Mouse (Mus musculus) left cerebral cortex, adult 9 months (tissue): ENCODE data around the gene Samt3.

ENCODE experiments used
- DNase-seq, 2 experiments: peaks; one replicate each; pipeline ENCODE4 v3.0.0; 2022; ENCODE audit warnings: low spot score in 2 of 2

Gene Samt3

DNA sequence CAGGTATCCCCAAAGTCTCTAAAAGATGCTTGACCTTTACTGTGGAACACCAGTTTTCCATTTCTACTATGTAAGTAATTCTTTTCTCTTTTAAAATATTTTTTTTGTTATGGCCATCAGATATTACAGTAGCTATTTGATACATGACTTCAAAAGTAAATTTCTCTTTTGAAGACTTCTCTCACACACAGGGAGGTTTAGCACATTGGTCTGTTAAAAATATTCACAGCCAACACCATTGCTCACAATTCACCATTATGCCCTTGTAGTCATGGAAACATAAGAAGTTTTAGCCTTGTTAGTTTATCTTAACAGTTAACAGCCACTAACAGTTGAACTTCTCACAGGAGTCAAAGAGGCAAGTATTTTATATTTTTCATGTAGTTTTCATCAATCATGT is at the start of gene Samt3:
Samt3 (plus strand) TSS at position 301 of the 400 bp plus-strand sequence.
- no peak for DNase-seq

DNA sequence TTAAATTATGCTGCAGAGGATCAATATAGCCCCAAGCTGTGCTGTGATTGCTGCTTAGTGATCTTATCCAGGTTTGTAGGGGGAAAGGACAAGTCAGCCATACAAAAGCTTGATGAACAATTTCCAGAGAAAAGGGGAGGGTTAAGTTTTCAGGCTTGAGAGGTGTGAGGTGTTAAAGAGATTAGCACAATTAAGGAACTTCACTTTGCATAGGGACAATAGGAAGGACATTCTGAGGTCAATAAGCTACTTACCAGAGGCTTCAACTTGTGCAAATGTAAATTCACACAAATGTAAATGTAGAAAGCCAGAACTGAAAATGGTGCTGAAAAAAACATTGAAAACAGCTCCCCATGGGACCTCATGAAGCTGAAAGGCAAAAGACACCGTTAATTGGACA is 27.4 kb upstream of the Samt3 start:
- no peak for DNase-seq

DNA sequence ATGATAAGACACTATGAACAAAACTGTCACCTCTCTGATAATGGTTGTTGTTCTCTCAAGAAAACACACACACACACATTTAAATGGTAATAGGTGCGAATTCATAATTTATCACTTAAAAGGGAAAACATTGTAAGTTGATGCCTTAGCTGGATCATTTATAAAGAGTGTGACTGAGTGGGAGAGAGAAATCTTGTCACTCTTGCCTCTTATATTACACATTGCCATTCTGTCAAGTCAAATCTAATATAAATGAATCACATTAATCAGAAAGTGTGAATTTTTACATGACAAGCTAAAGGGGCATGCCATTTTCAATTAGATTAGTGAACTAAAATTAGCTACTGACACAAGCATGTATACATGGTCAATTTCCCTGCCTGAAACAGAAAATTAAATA is 44.7 kb downstream of the Samt3 start:
- DNase-seq: no peak
